Mouse (Mus musculus): ENCODE data around the gene Stard7. TPM values are rescaled to one million over a fixed set of nuclear protein-coding genes. Genes with fewer than 3 reads are reported as not detected.

Stard7 gene
- polyA plus RNA-seq, 1 experiment from 2014 or later = 103 TPM

- Histone ChIP-seq H3K27ac (ENCODE audit: low read depth, low read length) (no peak overlapping the region), H3K36me3 (ENCODE audit: control insufficient read depth, insufficient read depth, low read length) (no peaks in the 10 kb centered on the region), H3K9me3 (ENCODE audit: control insufficient read depth, low read length) (no peaks in the 10 kb centered on the region), H3K4me2 (ENCODE audit: low read depth, low read length) (no peak overlapping the region), H3K27me3 (ENCODE audit: control insufficient read depth, insufficient read depth, low read length) (no peaks in the 10 kb centered on the region), H3K4me1 (ENCODE audit: control insufficient read depth, insufficient read depth, low read length) (no peaks in the 10 kb centered on the region), H3K4me3 (ENCODE audit: low read depth, low read length) (no peak overlapping the region), H3K9ac (replicated peaks; ENCODE audit: low read depth, low read length) (no peak overlapping the region)
- ATAC-seq (ENCODE audit: low read depth) = no peak
- 72% methylated on average over 7 of the region's 7 CpGs for WGBS
Observed at GRCm38 (mm10) chr2:127324456-127324855, 54.4 kb downstream of the Stard7 start.

- whole genome bisulfite sequencing = 76% methylated on average over 12 of the region's 12 CpGs
- no peak overlapping the region for H3K4me2 ChIP-seq (ENCODE audit: low read depth, low read length)
- no peak for ATAC-seq (ENCODE audit: low read depth)
- H3K9me3 ChIP-seq (ENCODE audit: control insufficient read depth, low read length) = no peaks in the 10 kb centered on the region
- no peaks in the 10 kb centered on the region for H3K36me3 ChIP-seq (ENCODE audit: control insufficient read depth, insufficient read depth, low read length)
- H3K4me1 ChIP-seq (ENCODE audit: control insufficient read depth, insufficient read depth, low read length) = no peaks in the 10 kb centered on the region
- no peak overlapping the region for H3K9ac ChIP-seq (replicated peaks; ENCODE audit: low read depth, low read length)
- H3K4me3 ChIP-seq (ENCODE audit: low read depth, low read length) = no peak overlapping the region
- H3K27me3 ChIP-seq (ENCODE audit: control insufficient read depth, insufficient read depth, low read length) = no peaks in the 10 kb centered on the region
- no peak overlapping the region for H3K27ac ChIP-seq (ENCODE audit: low read depth, low read length)
Observed at GRCm38 (mm10) chr2:127328090-127328851, 58.3 kb downstream of the Stard7 start.

- Histone ChIP-seq H3K9ac (replicated peaks; ENCODE audit: low read depth, low read length) (no peak overlapping the region), H3K27me3 (ENCODE audit: control insufficient read depth, insufficient read depth, low read length) (peaks cover 25% of the 10 kb centered on the region), H3K27ac (ENCODE audit: low read depth, low read length) (no peak overlapping the region), H3K4me3 (ENCODE audit: low read depth, low read length) (no peak overlapping the region), H3K4me1 (ENCODE audit: control insufficient read depth, insufficient read depth, low read length) (peaks cover 4% of the 10 kb centered on the region; the same call in 1 of the 2 replicates), H3K4me2 (ENCODE audit: low read depth, low read length) (no peak overlapping the region), H3K36me3 (ENCODE audit: control insufficient read depth, insufficient read depth, low read length) (no peaks in the 10 kb centered on the region), H3K9me3 (ENCODE audit: control insufficient read depth, low read length) (no peaks in the 10 kb centered on the region)
- 82% methylated on average over 14 of the region's 14 CpGs for WGBS
- ATAC-seq (ENCODE audit: low read depth) = no peak
Observed at GRCm38 (mm10) chr2:127332807-127333570, 63.0 kb downstream of the Stard7 start.

- Histone ChIP-seq H3K36me3 (ENCODE audit: control insufficient read depth, insufficient read depth, low read length) (no peaks in the 10 kb centered on the region), H3K27me3 (ENCODE audit: control insufficient read depth, insufficient read depth, low read length) (peaks cover 25% of the 10 kb centered on the region)
- 83% methylated on average over 5 of the region's 5 CpGs for WGBS
Observed at GRCm38 (mm10) chr2:127333945-127334603, 64.1 kb downstream of the Stard7 start.

GRCm38 (mm10) chr2:127335078-127335541 lies 65.1 kb downstream of the Stard7 start:
- H3K27me3 ChIP-seq (ENCODE audit: control insufficient read depth, insufficient read depth, low read length) = peaks cover 27% of the 10 kb centered on the region
- no peak overlapping the region for H3K4me2 ChIP-seq (ENCODE audit: low read depth, low read length)
- WGBS = 56% methylated on average over 11 of the region's 11 CpGs
- H3K9me3 ChIP-seq (ENCODE audit: control insufficient read depth, low read length) = no peaks in the 10 kb centered on the region
- H3K27ac ChIP-seq (ENCODE audit: low read depth, low read length) = no peak overlapping the region
- H3K4me3 ChIP-seq (ENCODE audit: low read depth, low read length) = no peak overlapping the region
- no peak overlapping the region for H3K9ac ChIP-seq (replicated peaks; ENCODE audit: low read depth, low read length)
- H3K36me3 ChIP-seq (ENCODE audit: control insufficient read depth, insufficient read depth, low read length) = no peaks in the 10 kb centered on the region
- ATAC-seq (ENCODE audit: low read depth) = no peak
- H3K4me1 ChIP-seq (ENCODE audit: control insufficient read depth, insufficient read depth, low read length) = peaks cover 4% of the 10 kb centered on the region; the same call in 1 of the 2 replicates

More at GRCm38 (mm10) chr2:127333945-127334603, 64.1 kb downstream of the Stard7 start:
- Histone ChIP-seq H3K27ac (ENCODE audit: low read depth, low read length) (no peak overlapping the region), H3K4me1 (ENCODE audit: control insufficient read depth, insufficient read depth, low read length) (peaks cover 4% of the 10 kb centered on the region; the same call in 1 of the 2 replicates), H3K4me2 (ENCODE audit: low read depth, low read length) (no peak overlapping the region), H3K9me3 (ENCODE audit: control insufficient read depth, low read length) (no peaks in the 10 kb centered on the region), H3K9ac (replicated peaks; ENCODE audit: low read depth, low read length) (no peak overlapping the region), H3K4me3 (ENCODE audit: low read depth, low read length) (no peak overlapping the region)
- no peak for ATAC-seq (ENCODE audit: low read depth)

- ATAC-seq (ENCODE audit: low read depth) = peak; percentile 84
- Histone ChIP-seq H3K4me3 (ENCODE audit: low read depth, low read length) (peak within 1 kb of the TSS; percentile 49), H3K27ac (ENCODE audit: low read depth, low read length) (no peak within 1 kb of the TSS), H3K9me3 (ENCODE audit: control insufficient read depth, low read length) (no peaks in the 10 kb centered on the region), H3K4me1 (ENCODE audit: control insufficient read depth, insufficient read depth, low read length) (peaks cover 4% of the 10 kb centered on the region; the same call in 1 of the 2 replicates), H3K4me2 (ENCODE audit: low read depth, low read length) (peak within 1 kb of the TSS; percentile 89), H3K36me3 (ENCODE audit: control insufficient read depth, insufficient read depth, low read length) (no peaks in the 10 kb centered on the region), H3K27me3 (ENCODE audit: control insufficient read depth, insufficient read depth, low read length) (peaks cover 27% of the 10 kb centered on the region), H3K9ac (replicated peaks; ENCODE audit: low read depth, low read length) (peak within 1 kb of the TSS; percentile 55)
- 1% methylated on average over 64 of the region's 76 CpGs for WGBS
Observed at GRCm38 (mm10) chr2:127335767-127336496, 65.9 kb downstream of the Stard7 start, which contains the start of gene Dusp2. Gene Dusp2 (plus strand): TSS chr2:127336159.

GRCm38 (mm10) chr2:127336497-127336832 lies 66.4 kb downstream of the Stard7 start:
- H3K27me3 ChIP-seq (ENCODE audit: control insufficient read depth, insufficient read depth, low read length) = peaks cover 27% of the 10 kb centered on the region
- no peak for ATAC-seq (ENCODE audit: low read depth)
- H3K4me1 ChIP-seq (ENCODE audit: control insufficient read depth, insufficient read depth, low read length) = peaks cover 4% of the 10 kb centered on the region; the same call in 1 of the 2 replicates

GRCm38 (mm10) chr2:127336885-127337284 lies 66.9 kb downstream of the Stard7 start:
- H3K9me3 ChIP-seq (ENCODE audit: control insufficient read depth, low read length) = no peaks in the 10 kb centered on the region
- peak overlapping the region; percentile 49 for H3K4me3 ChIP-seq (ENCODE audit: low read depth, low read length)
- ATAC-seq (ENCODE audit: low read depth) = no peak
- peaks cover 4% of the 10 kb centered on the region; the same call in 1 of the 2 replicates for H3K4me1 ChIP-seq (ENCODE audit: control insufficient read depth, insufficient read depth, low read length)
- H3K4me2 ChIP-seq (ENCODE audit: low read depth, low read length) = peak overlapping the region; percentile 89
- H3K9ac ChIP-seq (replicated peaks; ENCODE audit: low read depth, low read length) = peak overlapping the region; percentile 55
- H3K27me3 ChIP-seq (ENCODE audit: control insufficient read depth, insufficient read depth, low read length) = peaks cover 27% of the 10 kb centered on the region
- 61% methylated on average over 5 of the region's 5 CpGs for WGBS
- no peak overlapping the region for H3K27ac ChIP-seq (ENCODE audit: low read depth, low read length)
- no peaks in the 10 kb centered on the region for H3K36me3 ChIP-seq (ENCODE audit: control insufficient read depth, insufficient read depth, low read length)

More at GRCm38 (mm10) chr2:127336497-127336832, 66.4 kb downstream of the Stard7 start:
- peak overlapping the region; percentile 89 for H3K4me2 ChIP-seq (ENCODE audit: low read depth, low read length)
- H3K27ac ChIP-seq (ENCODE audit: low read depth, low read length) = no peak overlapping the region
- no peaks in the 10 kb centered on the region for H3K36me3 ChIP-seq (ENCODE audit: control insufficient read depth, insufficient read depth, low read length)
- no peaks in the 10 kb centered on the region for H3K9me3 ChIP-seq (ENCODE audit: control insufficient read depth, low read length)
- H3K4me3 ChIP-seq (ENCODE audit: low read depth, low read length) = peak overlapping the region; percentile 49
- WGBS = 4% methylated on average over 24 of the region's 33 CpGs
- peak overlapping the region; percentile 55 for H3K9ac ChIP-seq (replicated peaks; ENCODE audit: low read depth, low read length)

Data from neural tube, embryonic 14.5 days (tissue).